Mouse (Mus musculus) adrenal gland (tissue): ENCODE measurements around the gene Zfp677.
"Not testable (repeated sequence)": the region's sequence is repeated elsewhere in the genome, so short reads cannot be mapped to it uniquely, and the experiment has no call there.

Source experiments
- intact Hi-C: fragments of 180-260 bp; cut with DNase I; formaldehyde crosslinking; loops from one replicate; pipeline ENCODE4 v1.15.1; 2025
- long read RNA-seq, 2 experiments: library from polyadenylated mRNA; unstranded; transcript quantifications; one replicate each; pipeline ENCODE4 v2.0.0; 2020; ENCODE audit warnings: borderline replicate concordance in 1 of 2; ENCODE audit not compliant: insufficient replicate concordance in 1 of 2

Gene Zfp677
- long read RNA-seq, experiment 1, partial matches to known transcripts: 0 of 6 reads
- long read RNA-seq, experiment 1, other reads (novel, unspliced or antisense): 0 of 6 reads
- long read RNA-seq, experiment 2, partial matches to known transcripts: 0 of 3 reads
- long read RNA-seq, experiment 2, other reads (novel, unspliced or antisense): 0 of 3 reads

- intact Hi-C loops: no loop called here
These were observed at the start of gene Zfp677 for GRCm38 (mm10) chr17:21383391-21384056. Gene Zfp677 (plus strand): TSS chr17:21383748.

- intact Hi-C loops: not testable (repeated sequence)
These were observed 15.5 kb upstream of the Zfp677 start for GRCm38 (mm10) chr17:21368018-21368417.

GRCm38 (mm10) chr17:21369925-21370719, 13.4 kb upstream of the Zfp677 start:
- intact Hi-C loops: no loop called here

GRCm38 (mm10) chr17:21375311-21375710, 8.2 kb upstream of the Zfp677 start:
- intact Hi-C loops: no loop called here

GRCm38 (mm10) chr17:21384057-21384411, 486 bp downstream of the Zfp677 start:
- intact Hi-C loops: no loop called here

- intact Hi-C loops: loop anchor here (2.0 to 5.0 kb wide), 2 partner anchors 94 to 150 kb away; no protein-coding TSS in a partner anchor
These were observed 39.4 kb downstream of the Zfp677 start, which contains the start of gene Zfp54 for GRCm38 (mm10) chr17:21422664-21423599. Gene Zfp54 (plus strand): TSS chr17:21423227.

- intact Hi-C loops: not testable (repeated sequence)
These were observed 55.4 kb downstream of the Zfp677 start for GRCm38 (mm10) chr17:21438806-21439400.
